Mouse (Mus musculus) kidney, adult 2 months (tissue): Measurements from ENCODE around the gene Ttll13.

Experiments used
- CTCF ChIP-seq: fragments of 200-500 bp; conservative IDR thresholded peaks from 2 replicates; pipeline ENCODE4 v1.5.1; 2011; ENCODE audit warnings: low read depth, mild to moderate bottlenecking, control low read depth, low read length, moderate library complexity, mixed read lengths; ENCODE audit not compliant: insufficient read depth, insufficient read length
- POLR2A ChIP-seq: fragments of 200-500 bp; IDR thresholded peaks from one replicate; pipeline ENCODE4 v1.6.1; 2011; ENCODE audit warnings: low read depth, low read length, control low read depth

DNA sequence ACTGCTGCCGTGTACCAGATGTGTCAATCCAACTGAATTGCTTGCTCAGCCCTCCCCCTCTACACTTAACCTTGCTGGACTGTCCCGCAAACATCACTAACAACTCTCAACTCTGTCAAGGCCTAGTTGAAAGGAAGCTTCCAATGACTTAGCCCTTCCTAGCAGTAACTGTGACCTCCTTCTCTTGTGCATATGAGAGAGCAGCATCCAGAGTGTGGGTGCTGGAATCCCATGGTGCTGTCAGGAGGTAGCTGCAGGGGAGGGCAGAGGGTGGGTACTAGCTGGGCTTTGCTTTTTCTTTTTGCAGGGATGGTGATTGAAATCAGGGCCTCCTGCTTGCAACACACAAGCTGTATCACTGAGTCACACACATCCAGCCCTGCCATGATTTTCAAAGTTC is 27.3 kb downstream of the Ttll13 start:
- no peak for TF ChIP-seq CTCF
- TF ChIP-seq POLR2A = no peak
